Mouse (Mus musculus) embryonic fibroblast, embryonic 13.5 days (primary cell): ENCODE measurements around the gene Sec24d. TPM values are rescaled to one million over a fixed set of nuclear protein-coding genes. Genes with fewer than 3 reads are reported as not detected.

ENCODE experiments used
- H3K27ac ChIP-seq: 2 replicates; pipeline ENCODE4 v1.5.1; 2012; ENCODE audit warnings: low read length, control low read depth, inconsistent platforms; ENCODE audit not compliant: insufficient read depth
- H3K4me1 ChIP-seq: 2 replicates; pipeline ENCODE4 v1.6.1; 2011; ENCODE audit warnings: low read length; ENCODE audit not compliant: control insufficient read depth, insufficient read depth
- H3K4me3 ChIP-seq: 2 replicates; pipeline ENCODE4 v1.5.1; 2011; ENCODE audit warnings: mild to moderate bottlenecking, control low read depth, low read length; ENCODE audit not compliant: insufficient read depth
- CTCF ChIP-seq: IDR thresholded peaks from 2 replicates; pipeline ENCODE4 v1.5.1; 2011; ENCODE audit warnings: mild to moderate bottlenecking, control low read depth, low read length, moderate library complexity, borderline replicate concordance; ENCODE audit not compliant: insufficient read depth
- POLR2A ChIP-seq: IDR thresholded peaks from 2 replicates; pipeline ENCODE4 v1.6.1; 2011; ENCODE audit warnings: low read depth, mild to moderate bottlenecking, control low read depth, low read length, moderate library complexity
- polyA plus RNA-seq: library from polyadenylated mRNA; stranded (reverse); fragments of >200 nt; gene quantifications from 2 replicates; pipeline ENCODE4 v1.2.4, GENCODE M21; 2011; ENCODE audit warnings: low read depth; ENCODE audit not compliant: missing spikeins, insufficient read length

Gene Sec24d
- polyA plus RNA-seq, 1 experiment, result 157 TPM

DNA sequence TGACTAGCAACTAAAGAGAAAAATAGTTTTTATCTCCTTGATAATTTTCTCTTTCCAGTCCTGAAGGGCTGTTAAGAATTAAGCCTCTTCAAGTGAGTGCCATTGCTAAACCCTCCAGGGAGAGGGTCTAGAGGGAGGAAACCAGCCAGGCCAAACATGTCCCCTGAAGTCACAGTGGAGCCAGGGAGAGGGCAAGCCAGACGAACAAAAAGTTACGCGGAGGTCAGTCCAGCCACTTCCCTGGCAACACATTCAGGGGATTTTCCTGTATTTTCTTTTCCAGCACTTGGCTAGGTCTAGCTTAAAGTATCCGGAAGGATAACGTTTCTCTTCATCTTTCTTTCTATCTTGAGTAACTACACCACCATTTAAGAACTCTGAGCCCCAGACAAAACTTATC, 22.9 kb upstream of the Sec24d start:
- no peak overlapping the region; the same call in 1 of the 2 replicates for H3K27ac ChIP-seq
- TF ChIP-seq POLR2A (no peak), CTCF (no peak)

GRCm38 (mm10) chr3:123245646-123246045, 21.6 kb upstream of the Sec24d start:
- Histone ChIP-seq H3K4me3 (no peak overlapping the region), H3K27ac (no peak overlapping the region), H3K4me1 (no peaks in the 10 kb centered on the region)
- no peak for TF ChIP-seq CTCF
- no peak for TF ChIP-seq POLR2A

More for the DNA sequence above, 22.9 kb upstream of the Sec24d start:
- no peaks in the 10 kb centered on the region for H3K4me1 ChIP-seq
- no peak overlapping the region for H3K4me3 ChIP-seq

- peak overlapping the region; percentile 62 for H3K27ac ChIP-seq
- no peak overlapping the region for H3K4me3 ChIP-seq
- H3K4me1 ChIP-seq, result peaks cover 3% of the 10 kb centered on the region; the same call in 1 of the 2 replicates
- TF ChIP-seq POLR2A, result no peak
- TF ChIP-seq CTCF, result no peak
Measured at GRCm38 (mm10) chr3:123256181-123257101, 10.8 kb upstream of the Sec24d start.

DNA sequence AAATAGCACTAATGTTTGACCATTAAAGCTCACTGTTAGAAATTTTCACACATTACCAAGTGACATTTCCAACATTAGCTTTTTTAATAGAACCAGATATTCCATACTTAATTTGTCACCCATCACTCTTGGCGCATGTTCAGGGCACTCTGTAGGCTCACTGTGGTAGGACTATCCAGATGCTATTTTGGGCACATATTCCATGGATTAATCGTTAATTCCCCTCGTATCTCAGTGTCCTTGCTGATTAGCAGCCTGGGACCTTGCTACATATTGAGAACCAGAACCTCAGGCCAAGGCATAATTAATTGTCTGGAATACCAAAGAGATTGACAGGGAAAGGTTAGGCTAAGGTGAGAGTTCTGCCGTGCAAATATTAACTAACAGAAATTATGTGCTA, 8.5 kb upstream of the Sec24d start:
- Histone ChIP-seq H3K27ac (no peak overlapping the region), H3K4me1 (peaks cover 3% of the 10 kb centered on the region; the same call in 1 of the 2 replicates), H3K4me3 (no peak overlapping the region)
- no peak for TF ChIP-seq POLR2A
- no peak for TF ChIP-seq CTCF

DNA sequence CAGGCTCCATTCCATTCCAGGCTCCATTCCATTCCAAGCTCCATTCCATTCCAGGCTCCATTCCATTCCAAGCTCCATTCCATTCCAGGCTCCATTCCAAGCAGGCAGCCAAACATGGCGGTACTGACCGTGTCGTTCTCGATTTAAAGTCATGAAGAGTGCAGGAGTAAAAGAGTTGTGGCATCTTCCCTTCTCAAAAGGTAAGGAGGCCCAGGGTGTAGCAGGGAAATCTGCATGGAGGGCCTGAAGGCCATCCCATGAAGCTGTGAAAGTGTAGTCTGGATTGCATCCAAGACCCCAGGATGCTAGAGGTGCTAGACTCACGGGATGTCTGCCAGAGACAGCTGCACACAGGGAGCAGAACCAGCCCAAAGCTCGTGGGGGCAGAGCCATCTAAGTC, 2.5 kb upstream of the Sec24d start:
- Histone ChIP-seq H3K4me3 (peak overlapping the region; percentile 6), H3K4me1 (peaks cover 2% of the 10 kb centered on the region; the same call in 1 of the 2 replicates), H3K27ac (no peak overlapping the region)
- TF ChIP-seq POLR2A, result peak; percentile 62
- TF ChIP-seq CTCF, result no peak

DNA sequence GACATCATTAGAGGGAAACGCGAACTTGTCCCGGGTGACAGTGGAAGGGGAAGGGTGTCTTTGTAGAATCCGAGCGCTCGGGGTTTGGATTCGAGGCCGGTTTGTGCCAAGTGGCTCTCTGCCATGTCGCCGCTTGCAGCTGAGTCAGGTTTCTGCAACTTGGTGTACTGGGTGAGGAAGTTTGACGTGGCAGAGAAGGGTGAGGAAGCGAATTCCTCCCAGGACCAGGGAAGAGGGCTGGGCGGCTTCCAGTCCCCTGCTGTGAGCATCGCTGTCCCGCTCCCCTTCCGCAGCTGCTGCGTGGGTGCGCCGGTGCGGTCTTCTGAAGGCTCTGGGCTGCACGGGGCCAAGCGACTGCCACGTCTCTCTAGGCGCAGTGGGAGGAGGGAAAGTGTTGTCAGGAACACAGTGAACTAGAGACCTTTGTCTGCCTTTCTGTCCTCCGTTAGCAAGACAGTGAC, 516 bp downstream of the Sec24d start:
- peak overlapping the region; percentile 92 for H3K4me3 ChIP-seq
- peak overlapping the region; percentile 92 for H3K27ac ChIP-seq
- TF ChIP-seq CTCF (no peak), POLR2A (peak; percentile 69)
- peaks cover 2% of the 10 kb centered on the region; the same call in 1 of the 2 replicates for H3K4me1 ChIP-seq

DNA sequence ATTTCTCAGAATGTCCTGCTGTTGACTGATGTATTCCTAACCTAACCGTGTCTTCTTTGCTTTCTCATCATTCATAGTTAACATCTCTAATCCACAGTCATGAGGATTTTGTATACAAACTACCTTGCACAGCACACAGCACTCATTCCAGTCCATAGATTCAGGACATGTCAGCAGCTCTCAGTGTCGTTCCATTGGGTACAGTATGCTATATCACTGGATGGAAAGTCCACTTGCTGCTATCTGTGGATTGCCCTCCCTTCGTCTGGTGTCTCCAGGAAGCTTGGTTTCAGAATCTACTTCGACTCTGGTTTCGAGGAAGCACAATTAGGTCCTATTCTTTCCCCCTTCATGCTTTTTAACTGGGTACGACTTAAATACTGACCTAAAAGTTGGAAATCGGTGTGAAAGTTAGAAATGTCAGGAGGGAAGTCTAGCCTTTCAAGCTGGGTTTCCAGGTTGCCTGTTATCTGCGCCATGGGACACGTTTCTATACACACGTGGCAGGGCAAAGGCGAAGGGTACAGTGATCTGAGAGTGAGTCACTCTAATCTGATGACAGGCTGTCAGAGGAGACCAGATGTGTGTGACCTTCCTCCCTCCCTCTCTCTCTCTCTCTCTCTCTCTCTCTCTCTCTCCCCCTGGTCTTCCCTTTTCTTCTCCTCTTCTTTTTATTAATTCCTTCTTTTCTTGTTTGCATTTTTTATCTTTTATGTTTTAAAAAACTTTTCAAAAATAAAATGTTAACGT, 15.8 kb downstream of the Sec24d start:
- no peak for TF ChIP-seq CTCF
- no peak for TF ChIP-seq POLR2A
- no peak overlapping the region for H3K4me3 ChIP-seq
- H3K27ac ChIP-seq, result no peak overlapping the region
- H3K4me1 ChIP-seq, result peaks cover 2% of the 10 kb centered on the region; the same call in 1 of the 2 replicates

- TF ChIP-seq CTCF (no peak), POLR2A (no peak)
- Histone ChIP-seq H3K4me3 (no peak overlapping the region), H3K4me1 (peaks cover 2% of the 10 kb centered on the region; the same call in 1 of the 2 replicates), H3K27ac (no peak overlapping the region)
Measured at GRCm38 (mm10) chr3:123284284-123284683, 17.0 kb downstream of the Sec24d start.

DNA sequence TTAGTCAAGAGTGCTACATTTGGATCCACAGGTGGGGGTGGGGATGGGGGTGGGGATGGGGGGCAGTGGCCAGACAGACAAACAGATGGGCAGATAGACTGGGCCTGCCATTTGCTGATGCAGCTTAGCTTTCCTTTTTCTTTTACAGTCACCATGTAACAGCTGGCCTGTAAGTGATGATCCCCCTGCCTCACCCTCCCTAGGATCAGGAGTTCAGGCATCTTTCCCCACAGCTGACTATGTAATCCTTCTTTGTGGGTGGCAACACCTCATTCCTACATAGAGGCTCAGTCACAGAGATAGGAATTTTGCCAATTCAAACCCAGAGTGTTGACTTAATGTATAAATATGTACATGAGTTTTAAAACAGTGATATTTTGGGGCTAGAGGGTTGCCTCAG, 18.4 kb downstream of the Sec24d start:
- Histone ChIP-seq H3K4me1 (peaks cover 2% of the 10 kb centered on the region), H3K4me3 (no peak overlapping the region), H3K27ac (no peak overlapping the region)
- TF ChIP-seq CTCF (no peak), POLR2A (no peak)
